In the genomic region with DNA sequence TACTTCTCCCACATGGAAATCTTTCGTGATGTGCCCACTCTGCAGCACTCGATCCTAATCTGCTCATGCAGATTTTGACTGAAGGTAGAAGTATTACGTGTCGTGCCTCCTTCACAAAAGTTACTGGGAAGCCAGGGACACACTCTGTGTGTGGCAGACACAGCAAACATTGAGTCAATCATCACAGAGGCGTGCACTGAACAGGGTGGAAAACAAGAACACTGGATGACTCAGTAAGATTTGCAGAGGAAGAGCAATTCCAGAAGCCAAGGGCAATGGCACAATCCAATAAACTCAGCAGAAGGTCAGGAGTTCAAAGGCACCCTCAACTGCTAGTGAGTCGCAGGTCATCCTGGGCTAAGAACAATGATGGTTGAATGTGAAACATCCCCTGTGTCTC, we compare ENCODE assay signal across 23 mouse cellular contexts.
"Had no signal": no experiment of that assay in that cellular context is flagged by ENCODE, and none has a peak within 500 bp of the region (broad histone marks: within the 10 kb centered on the region; RNA-seq: fewer than 3 reads in every experiment).

No protein-coding gene starts in this region.

- H3K9ac ChIP-seq: limb, embryonic 13.5 days; liver, embryonic 13.5 days; lung, embryonic 15.5 days; midbrain, embryonic 13.5 days; neural tube, embryonic 13.5 days; stomach, embryonic 15.5 days had no signal

- H3K4me2 ChIP-seq: limb, embryonic 13.5 days; liver, embryonic 13.5 days; lung, embryonic 15.5 days; midbrain, embryonic 13.5 days; neural tube, embryonic 13.5 days; stomach, embryonic 15.5 days had no signal

- H3K9me3 ChIP-seq: limb, embryonic 10.5 days; limb, embryonic 13.5 days; liver, embryonic 13.5 days; lung, embryonic 15.5 days; midbrain, embryonic 10.5 days; midbrain, embryonic 13.5 days; neural tube, embryonic 13.5 days; stomach, embryonic 15.5 days had no signal

- H3K27ac ChIP-seq: limb, embryonic 10.5 days; limb, embryonic 13.5 days; liver, embryonic 13.5 days; lung, embryonic 15.5 days; midbrain, embryonic 10.5 days; midbrain, embryonic 13.5 days; neural tube, embryonic 13.5 days; stomach, embryonic 15.5 days had no signal

- H3K27me3 ChIP-seq: limb, embryonic 13.5 days; liver, embryonic 13.5 days; lung, embryonic 15.5 days; midbrain, embryonic 13.5 days; stomach, embryonic 15.5 days had no signal

- H3K36me3 ChIP-seq: limb, embryonic 10.5 days; limb, embryonic 13.5 days; liver, embryonic 13.5 days; lung, embryonic 15.5 days; midbrain, embryonic 10.5 days; midbrain, embryonic 13.5 days; neural tube, embryonic 13.5 days; stomach, embryonic 15.5 days had no signal

- DNase-seq: kidney, adult 18-20 months; kidney, adult 9 months; kidney, postnatal 14 days; kidney, postnatal 4 days; liver, embryonic 13.5 days; lung, adult 18-20 months; lung, postnatal 10 days; lung, postnatal 36 days; retina, postnatal 1 day; right cerebral cortex, postnatal 25 days; spleen, adult 18-20 months; thymus, adult 18-20 months; thymus, postnatal 36 days had no signal

- ATAC-seq: intestine, embryonic 16.5 days; midbrain, embryonic 13.5 days; midbrain, embryonic 16.5 days had no signal

- H3K4me3 ChIP-seq: limb, embryonic 10.5 days; limb, embryonic 13.5 days; liver, embryonic 13.5 days; lung, embryonic 15.5 days; midbrain, embryonic 10.5 days; midbrain, embryonic 13.5 days; myocyte; neural tube, embryonic 13.5 days; stomach, embryonic 15.5 days had no signal

- H3K4me1 ChIP-seq: limb, embryonic 10.5 days; limb, embryonic 13.5 days; lung, embryonic 15.5 days; midbrain, embryonic 10.5 days; midbrain, embryonic 13.5 days; neural tube, embryonic 13.5 days; stomach, embryonic 15.5 days had no signal
